Mouse (Mus musculus) hindbrain, embryonic 16.5 days (tissue): ENCODE measurements at regions not wholly inside any gene's neighbourhood (a gene's known extent, or its start where the extent isn't known, plus 50 kb on each side); places are given as distances from the start of the nearest gene placed in this dataset.

ENCODE experiments used
- ATAC-seq: fragments of 200-750 bp; cut with Nextera tagmentation; 2 replicates; pipeline ENCODE4 v1.8.0; 2017; ENCODE audit warnings: moderate TSS enrichment, moderate library complexity
- H3K27ac ChIP-seq: fragments of 300-500 bp; sonication (generic); 2 replicates; pipeline ENCODE4 v1.5.1; 2014; ENCODE audit warnings: low read depth, mild to moderate bottlenecking, control low read depth, low read length, moderate library complexity
- H3K27me3 ChIP-seq: fragments of 300-500 bp; sonication (generic); replicated peaks from 2 replicates; pipeline ENCODE4 v1.6.1; 2014; ENCODE audit warnings: low read length; ENCODE audit not compliant: control insufficient read depth, insufficient read depth
- H3K36me3 ChIP-seq: fragments of 300-500 bp; sonication (generic); 2 replicates; pipeline ENCODE4 v1.6.1; 2014; ENCODE audit warnings: mild to moderate bottlenecking, low read length, moderate library complexity, mixed read lengths; ENCODE audit not compliant: control insufficient read depth, insufficient read depth
- H3K4me1 ChIP-seq: fragments of 300-500 bp; sonication (generic); 2 replicates; pipeline ENCODE4 v1.6.1; 2014; ENCODE audit warnings: low read depth, low read length; ENCODE audit not compliant: control insufficient read depth, insufficient read depth
- H3K4me2 ChIP-seq: fragments of 300-500 bp; sonication (generic); 2 replicates; pipeline ENCODE4 v1.6.1; 2014; ENCODE audit warnings: mild to moderate bottlenecking, low read length, control low read depth, moderate library complexity
- H3K4me3 ChIP-seq: fragments of 300-500 bp; sonication (generic); 2 replicates; pipeline ENCODE4 v1.5.1; 2014; ENCODE audit warnings: mild to moderate bottlenecking, low read length, control low read depth, moderate library complexity
- H3K9ac ChIP-seq: fragments of 300-500 bp; sonication (generic); 2 replicates; pipeline ENCODE4 v1.6.1; 2014; ENCODE audit warnings: low read depth, mild to moderate bottlenecking, control low read depth, low read length, moderate library complexity
- H3K9me3 ChIP-seq: fragments of 300-500 bp; sonication (generic); 2 replicates; pipeline ENCODE4 v1.6.1; 2014; ENCODE audit warnings: mild to moderate bottlenecking, low read length, moderate library complexity; ENCODE audit not compliant: control insufficient read depth
- WGBS: fragments of 180-500 bp; shearing (Covaris S2); extraction: QIAGEN DNeasy Blood & Tissue Kit; methylation state at CpG from one replicate; pipeline ENCODE4 v1.1.7; 2014; 5-methylcytosine and 5-hydroxymethylcytosine counted together

DNA sequence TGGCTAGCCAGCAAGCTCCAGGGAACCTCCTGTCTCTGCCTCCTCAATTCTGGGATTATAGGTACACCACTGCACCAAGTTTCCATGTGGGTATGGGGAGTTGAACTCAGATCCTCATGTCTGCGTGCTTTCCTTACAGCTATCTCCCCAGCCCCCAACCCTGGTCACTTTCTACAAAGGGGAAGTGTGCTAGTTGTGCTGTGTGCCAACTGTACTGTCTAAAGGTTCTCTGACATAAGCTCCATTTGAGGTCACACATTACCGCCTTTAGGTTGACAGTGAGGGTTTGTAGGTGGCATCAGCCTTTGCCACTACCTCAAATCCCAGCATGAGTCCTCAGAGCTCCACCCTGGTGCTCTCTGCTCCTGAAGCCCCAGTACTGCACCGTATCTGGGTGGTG is 200.7 kb downstream of the Tex29 start:
- Histone ChIP-seq H3K27ac (no peak overlapping the region), H3K36me3 (no peaks in the 10 kb centered on the region), H3K4me3 (no peak overlapping the region), H3K9me3 (no peaks in the 10 kb centered on the region), H3K27me3 (peaks cover 27% of the 10 kb centered on the region), H3K4me2 (no peak overlapping the region), H3K4me1 (no peaks in the 10 kb centered on the region), H3K9ac (no peak overlapping the region)
- no peak for ATAC-seq
- WGBS: 79% methylated on average over 3 of the region's 3 CpGs

DNA sequence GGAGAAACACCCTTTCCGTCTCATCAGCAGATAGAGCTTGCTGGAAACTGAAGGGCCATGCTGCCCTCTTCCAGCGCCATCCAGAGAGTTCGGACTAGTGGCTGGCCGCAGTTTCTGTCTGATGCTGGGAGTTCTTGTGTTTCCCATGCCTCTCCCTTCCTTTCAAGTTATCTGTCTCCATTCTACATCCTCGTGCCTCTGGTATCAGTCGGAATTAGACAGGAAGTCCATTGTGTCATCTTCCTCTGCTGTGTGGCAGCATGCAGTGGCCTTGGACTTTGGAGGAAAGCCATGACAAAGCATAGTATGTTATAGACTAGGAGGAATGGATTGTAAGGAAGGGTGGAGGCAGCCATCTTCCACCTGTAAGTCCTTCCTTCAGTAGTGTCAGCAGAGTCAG is 201.4 kb downstream of the Tex29 start:
- Histone ChIP-seq H3K4me1 (no peaks in the 10 kb centered on the region), H3K4me2 (no peak overlapping the region), H3K27ac (no peak overlapping the region), H3K27me3 (peaks cover 27% of the 10 kb centered on the region), H3K36me3 (no peaks in the 10 kb centered on the region), H3K4me3 (no peak overlapping the region), H3K9ac (no peak overlapping the region), H3K9me3 (no peaks in the 10 kb centered on the region)
- 80% methylated on average over 6 of the region's 6 CpGs for whole genome bisulfite sequencing
- ATAC-seq: no peak

DNA sequence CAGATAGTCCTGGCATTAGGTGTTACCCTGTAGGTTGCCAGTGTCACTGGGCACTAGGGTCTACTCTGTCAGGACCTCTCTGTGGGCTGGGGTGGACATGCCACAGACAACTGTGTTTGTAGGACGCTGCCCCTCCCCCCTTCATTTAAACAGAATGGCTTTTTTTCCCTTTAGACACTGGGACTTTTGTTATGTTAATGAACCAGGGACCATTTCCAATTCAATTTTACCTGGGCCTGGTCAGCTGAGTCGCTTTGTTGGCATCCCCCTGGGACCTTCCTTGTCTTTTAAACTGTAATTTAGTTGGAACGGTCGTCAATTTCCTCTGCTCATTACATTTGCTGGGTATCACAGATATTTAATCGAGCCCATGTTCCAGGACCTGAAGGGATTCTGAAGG is 210.6 kb downstream of the Tex29 start:
- H3K9me3 ChIP-seq: no peaks in the 10 kb centered on the region
- peaks cover 1% of the 10 kb centered on the region for H3K27me3 ChIP-seq
- peaks cover 8% of the 10 kb centered on the region for H3K4me1 ChIP-seq
- no peak overlapping the region for H3K9ac ChIP-seq
- no peak for ATAC-seq
- H3K36me3 ChIP-seq: no peaks in the 10 kb centered on the region
- H3K27ac ChIP-seq: no peak overlapping the region
- H3K4me2 ChIP-seq: no peak overlapping the region
- WGBS: 13% methylated on average over 5 of the region's 5 CpGs
- H3K4me3 ChIP-seq: no peak overlapping the region

DNA sequence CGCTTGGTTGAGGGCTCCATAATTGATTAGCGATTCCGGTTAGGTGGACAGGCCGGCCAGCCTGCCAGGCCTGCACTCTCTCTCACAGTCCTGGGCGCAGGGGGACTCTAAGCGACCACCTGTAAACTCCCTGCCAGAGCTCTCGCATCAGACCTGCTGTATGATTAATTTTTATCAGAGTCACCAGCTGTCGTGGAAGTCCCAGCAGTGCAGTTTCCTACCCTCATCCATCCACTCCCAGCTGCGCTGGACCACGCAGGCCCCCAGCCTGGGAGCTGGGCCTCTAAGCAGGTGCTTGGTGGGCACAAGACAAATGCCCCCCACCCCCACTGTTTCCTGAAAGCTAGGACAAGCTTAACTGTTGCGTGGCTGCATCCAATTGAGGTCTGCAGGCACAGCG is 211.1 kb downstream of the Tex29 start:
- Histone ChIP-seq H3K36me3 (no peaks in the 10 kb centered on the region), H3K4me1 (peaks cover 8% of the 10 kb centered on the region), H3K27me3 (peaks cover 4% of the 10 kb centered on the region), H3K9me3 (no peaks in the 10 kb centered on the region), H3K9ac (no peak overlapping the region), H3K4me2 (no peak overlapping the region), H3K4me3 (no peak overlapping the region), H3K27ac (no peak overlapping the region)
- 20% methylated on average over 12 of the region's 12 CpGs for WGBS
- peak; percentile 62 for ATAC-seq

DNA sequence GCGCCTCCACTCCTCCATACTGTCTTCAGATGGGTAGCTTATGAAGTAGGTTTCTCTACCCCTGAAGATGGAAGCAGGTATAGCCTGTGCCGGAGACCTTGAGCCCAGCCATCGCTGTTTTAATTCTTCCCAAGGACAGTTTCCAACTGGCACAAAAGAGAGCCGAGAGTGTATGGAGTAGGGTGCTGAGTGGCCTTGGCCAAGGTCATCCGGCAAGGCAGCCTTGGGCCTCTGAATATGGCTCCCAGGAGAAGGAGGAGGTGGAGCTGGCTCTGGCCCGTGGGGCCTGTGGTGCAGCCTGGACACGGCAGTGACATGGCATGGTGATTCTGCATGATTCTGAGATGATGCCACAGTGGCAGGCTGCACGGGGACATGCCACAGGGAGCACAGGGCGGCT is 215.7 kb downstream of the Tex29 start:
- ATAC-seq: no peak
- 89% methylated on average over 9 of the region's 9 CpGs for WGBS
- no peak overlapping the region for H3K4me2 ChIP-seq
- H3K4me1 ChIP-seq: peaks cover 9% of the 10 kb centered on the region
- no peaks in the 10 kb centered on the region for H3K36me3 ChIP-seq
- no peak overlapping the region for H3K9ac ChIP-seq
- H3K27me3 ChIP-seq: peaks cover 6% of the 10 kb centered on the region
- H3K9me3 ChIP-seq: no peaks in the 10 kb centered on the region
- no peak overlapping the region for H3K27ac ChIP-seq
- H3K4me3 ChIP-seq: no peak overlapping the region

DNA sequence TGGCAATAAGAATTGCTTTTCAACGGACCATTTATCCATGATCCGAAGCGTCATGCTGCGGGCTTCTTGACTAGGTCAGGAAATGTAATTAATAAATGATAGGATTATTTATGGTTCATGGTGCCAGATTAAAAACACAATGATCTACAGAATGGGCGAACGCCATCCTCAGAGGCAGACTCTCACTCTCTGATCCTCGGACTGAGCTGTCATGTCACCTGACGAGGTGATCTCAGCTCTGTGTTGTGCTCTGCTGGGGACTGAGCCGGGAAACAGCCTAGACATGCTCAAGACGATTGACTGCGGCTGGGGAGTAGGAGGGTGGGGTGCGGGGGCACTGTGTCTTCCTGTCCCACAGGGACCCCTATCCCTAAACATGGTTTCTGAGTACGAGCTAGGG is 217.4 kb upstream of the A230072I06Rik start:
- H3K36me3 ChIP-seq: no peaks in the 10 kb centered on the region
- H3K4me2 ChIP-seq: no peak overlapping the region
- no peak overlapping the region for H3K4me3 ChIP-seq
- H3K4me1 ChIP-seq: peaks cover 7% of the 10 kb centered on the region
- no peaks in the 10 kb centered on the region for H3K9me3 ChIP-seq
- peak; percentile 52; the same call in 1 of the 2 replicates for ATAC-seq
- 0 out of 2 replicates have a peak, but pooled peaks cover 2% of the 10 kb centered on the region for H3K27me3 ChIP-seq
- no peak overlapping the region for H3K27ac ChIP-seq
- whole genome bisulfite sequencing: 44% methylated on average over 13 of the region's 13 CpGs
- H3K9ac ChIP-seq: no peak overlapping the region

DNA sequence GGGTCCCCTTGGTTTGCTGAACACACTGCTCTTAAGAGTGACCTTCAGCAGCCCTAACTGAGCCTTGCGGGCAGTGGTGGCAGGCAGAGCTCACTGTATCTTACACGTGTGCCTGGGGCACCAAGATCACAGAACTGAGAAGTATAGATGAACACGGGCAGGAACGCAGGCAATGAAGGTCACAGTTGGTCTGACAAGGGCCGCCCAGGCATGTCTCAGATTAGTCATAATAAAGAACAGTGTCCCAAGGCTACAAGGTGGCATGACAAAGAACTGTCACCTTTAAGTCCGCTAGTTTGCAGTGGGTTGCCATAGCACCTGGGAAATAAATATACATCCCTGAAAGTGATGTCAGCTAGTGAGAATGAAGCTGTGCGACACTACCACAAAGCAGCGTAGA is 215.9 kb upstream of the A230072I06Rik start:
- no peaks in the 10 kb centered on the region for H3K36me3 ChIP-seq
- no peak overlapping the region for H3K4me2 ChIP-seq
- H3K9me3 ChIP-seq: no peaks in the 10 kb centered on the region
- H3K27me3 ChIP-seq: no peaks in the 10 kb centered on the region
- no peak overlapping the region for H3K9ac ChIP-seq
- 70% methylated on average over 8 of the region's 8 CpGs for WGBS
- peaks cover 7% of the 10 kb centered on the region for H3K4me1 ChIP-seq
- no peak for ATAC-seq
- no peak overlapping the region for H3K4me3 ChIP-seq
- H3K27ac ChIP-seq: no peak overlapping the region

DNA sequence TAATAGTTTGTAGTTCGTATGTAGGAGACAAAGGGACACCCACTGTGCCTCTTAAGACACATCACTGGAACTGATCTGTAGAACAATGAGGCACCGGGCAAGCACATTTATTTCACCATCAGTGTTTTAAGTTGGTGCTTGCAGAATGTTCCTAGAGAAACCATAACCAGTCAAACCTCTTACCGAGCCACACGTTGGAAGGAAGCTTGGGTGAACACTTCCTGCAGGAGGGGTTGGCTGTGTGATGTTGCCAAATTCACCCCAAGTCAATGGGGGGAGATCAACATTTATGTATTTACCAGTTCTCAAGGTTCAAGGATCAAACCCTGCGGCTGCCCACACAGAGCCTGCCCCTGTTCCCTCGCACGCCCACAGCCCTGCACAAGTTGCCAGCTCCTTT is 214.0 kb upstream of the A230072I06Rik start:
- Histone ChIP-seq H3K27ac (no peak overlapping the region), H3K27me3 (no peaks in the 10 kb centered on the region; the same call in 1 of the 2 replicates)

DNA sequence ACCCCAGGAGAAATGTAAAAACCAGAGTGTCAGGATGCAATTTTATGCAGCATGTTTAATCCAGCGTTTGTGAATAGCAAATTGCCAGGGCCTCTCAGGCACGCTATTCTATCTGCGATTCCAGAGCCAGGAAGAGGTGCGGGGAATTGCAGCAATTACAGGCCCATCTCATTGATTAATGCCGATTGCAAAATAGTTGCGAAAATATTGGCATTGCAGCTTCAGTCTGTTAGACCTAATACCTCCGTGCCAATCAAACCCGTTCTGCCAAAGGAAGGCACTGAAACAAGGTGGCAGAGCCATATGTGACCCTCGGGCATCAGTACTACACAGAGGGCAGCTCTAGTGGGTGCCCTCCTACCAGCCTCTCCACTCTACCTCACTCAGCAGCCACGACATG is 212.2 kb upstream of the A230072I06Rik start:
- 85% methylated on average over 10 of the region's 10 CpGs for WGBS
- H3K4me3 ChIP-seq: no peak overlapping the region
- H3K27ac ChIP-seq: no peak overlapping the region
- H3K9ac ChIP-seq: no peak overlapping the region
- no peak overlapping the region for H3K4me2 ChIP-seq
- ATAC-seq: no peak
- H3K4me1 ChIP-seq: no peaks in the 10 kb centered on the region
- H3K36me3 ChIP-seq: no peaks in the 10 kb centered on the region
- H3K9me3 ChIP-seq: no peaks in the 10 kb centered on the region
- H3K27me3 ChIP-seq: no peaks in the 10 kb centered on the region; the same call in 1 of the 2 replicates

More for the DNA sequence above, 214.0 kb upstream of the A230072I06Rik start:
- Histone ChIP-seq H3K9ac (no peak overlapping the region), H3K4me1 (peaks cover 7% of the 10 kb centered on the region), H3K36me3 (no peaks in the 10 kb centered on the region), H3K4me3 (no peak overlapping the region), H3K4me2 (no peak overlapping the region), H3K9me3 (no peaks in the 10 kb centered on the region)
- 83% methylated on average over 7 of the region's 7 CpGs for WGBS
- ATAC-seq: no peak
